Mouse (Mus musculus) thymus, postnatal 10 days (tissue): ENCODE data around the gene Tbx19.

Experiments
- DNase-seq, 2 experiments: peaks; one replicate each; pipeline ENCODE4 v3.0.0; 2021; ENCODE audit warnings: low spot score in 2 of 2

Tbx19 gene

DNA sequence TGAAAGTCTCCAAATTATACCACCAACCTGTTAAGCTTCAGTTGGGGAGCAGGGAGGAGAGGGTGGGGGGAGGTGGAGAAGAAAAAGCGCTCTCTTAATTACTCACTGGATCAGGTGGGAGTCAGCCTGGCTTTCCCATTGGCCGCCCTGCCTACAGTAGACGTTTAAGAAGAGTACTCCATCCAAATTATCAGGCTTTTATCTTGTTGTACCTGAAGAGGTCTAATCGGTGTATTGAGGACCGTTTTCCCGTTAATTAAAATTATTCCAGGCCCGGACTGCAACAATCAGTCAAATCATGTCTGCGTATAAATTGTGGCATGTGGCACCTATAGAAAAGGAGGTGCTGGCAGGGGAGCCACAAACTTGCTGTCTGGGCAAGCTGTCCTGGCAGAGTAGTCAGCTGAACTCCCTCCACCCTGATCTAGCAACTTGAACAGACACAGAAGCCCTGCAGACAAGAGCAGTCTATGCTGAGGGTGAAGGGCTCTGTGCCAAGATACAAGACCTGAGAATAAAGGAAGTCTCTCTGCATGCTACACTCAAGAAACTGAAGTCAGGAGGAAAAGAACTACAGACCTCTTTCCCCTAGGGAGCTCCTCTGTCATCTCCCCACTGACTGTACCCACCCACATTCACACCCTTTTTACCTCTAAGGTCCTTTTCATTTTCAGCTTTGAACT lies at the start of gene Tbx19:
Gene Tbx19 (minus strand): TSS at position 51 of the 683 bp plus-strand sequence.
- no peak for DNase-seq

DNA sequence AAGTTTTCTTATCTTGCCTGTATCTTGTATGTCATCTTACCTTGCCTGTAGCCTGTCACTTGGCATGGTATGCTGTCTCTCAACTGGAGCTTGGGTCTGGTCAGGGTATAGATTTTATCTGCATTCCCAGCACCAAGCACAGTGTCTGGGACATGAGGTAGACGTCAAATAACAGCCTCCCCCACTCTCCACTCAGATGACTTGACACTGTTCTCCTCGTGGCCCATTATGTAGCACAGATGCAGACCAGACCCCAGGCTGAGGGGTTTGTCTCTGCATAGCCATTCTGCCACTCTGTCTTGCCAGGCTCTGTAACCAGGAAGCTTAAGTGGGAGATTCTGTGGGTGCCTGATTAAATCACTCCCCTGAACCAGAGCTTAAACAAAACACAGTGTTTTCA lies 45.0 kb upstream of the Tbx19 start:
- no peak for DNase-seq

DNA sequence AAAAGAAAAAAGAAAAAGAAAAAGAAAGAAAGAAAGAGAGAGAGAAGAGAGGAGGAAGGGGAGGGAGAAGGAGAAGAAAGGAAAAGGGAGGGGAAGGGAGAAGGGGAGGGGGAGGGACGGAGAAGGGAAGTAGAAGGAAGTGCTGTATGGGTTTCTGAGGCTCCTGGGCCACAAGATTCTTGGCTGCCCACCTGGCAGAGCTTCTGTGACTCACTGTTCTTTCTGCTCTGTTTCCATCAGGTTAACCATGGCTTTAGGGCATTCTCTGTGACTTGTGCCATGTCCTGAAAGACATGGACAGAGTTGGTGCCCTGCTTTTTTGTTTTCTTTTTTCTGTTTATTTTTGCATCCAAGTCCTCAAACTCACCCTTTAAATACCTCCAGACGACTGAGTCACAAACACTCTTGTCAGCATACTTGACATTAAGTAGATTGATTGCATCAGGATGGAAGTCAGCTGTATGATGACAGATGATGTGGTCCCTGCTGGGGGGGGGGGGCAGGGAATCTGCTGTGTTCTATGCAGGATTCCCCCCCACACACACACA lies 43.0 kb upstream of the Tbx19 start:
- no peak for DNase-seq

DNA sequence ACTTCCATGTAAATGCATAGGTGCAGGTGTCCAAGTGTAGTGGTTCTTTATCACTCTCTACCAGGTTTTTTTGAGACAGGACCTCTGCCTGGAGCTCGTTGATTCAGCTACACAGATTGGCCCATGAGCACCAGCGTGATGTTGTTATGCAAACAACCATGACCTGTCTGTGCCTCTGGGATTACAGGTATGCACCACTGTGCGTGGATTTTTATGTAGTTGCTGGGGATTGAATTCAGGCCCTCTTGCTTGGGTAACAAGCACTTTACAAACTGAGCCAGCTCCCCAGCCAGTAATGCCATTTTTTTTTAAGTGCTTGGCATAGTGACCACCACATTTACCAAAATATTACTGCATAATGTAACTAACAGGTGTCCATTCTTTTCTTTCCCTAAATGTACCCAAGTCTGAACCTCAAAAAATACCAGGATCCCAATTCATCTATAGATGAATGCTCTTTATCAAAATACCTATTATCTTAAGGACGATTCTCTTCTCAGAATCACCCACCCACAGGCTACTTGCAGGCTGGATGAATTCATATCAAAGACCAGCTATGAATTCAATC lies 41.0 kb upstream of the Tbx19 start:
- no peak for DNase-seq

DNA sequence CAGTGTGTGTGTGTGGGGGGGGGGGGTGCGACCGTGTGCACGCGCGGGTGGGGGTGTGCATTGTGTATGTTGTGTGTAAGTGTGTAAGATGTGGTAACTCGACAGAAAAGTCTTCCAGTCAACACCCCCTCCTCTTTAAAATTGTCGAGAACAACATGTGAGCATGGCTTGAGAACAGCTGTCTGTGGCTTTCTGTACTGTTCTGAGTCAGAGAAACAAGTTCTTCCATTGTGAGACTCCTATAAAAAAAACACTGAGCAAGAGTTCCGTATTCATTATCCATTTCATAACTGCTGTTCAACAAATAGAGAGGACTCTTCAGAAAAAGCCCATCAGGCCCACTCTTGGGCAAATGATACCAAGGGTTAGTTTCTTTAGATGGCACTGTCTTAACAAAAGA lies 40.2 kb upstream of the Tbx19 start:
- DNase-seq = no peak

DNA sequence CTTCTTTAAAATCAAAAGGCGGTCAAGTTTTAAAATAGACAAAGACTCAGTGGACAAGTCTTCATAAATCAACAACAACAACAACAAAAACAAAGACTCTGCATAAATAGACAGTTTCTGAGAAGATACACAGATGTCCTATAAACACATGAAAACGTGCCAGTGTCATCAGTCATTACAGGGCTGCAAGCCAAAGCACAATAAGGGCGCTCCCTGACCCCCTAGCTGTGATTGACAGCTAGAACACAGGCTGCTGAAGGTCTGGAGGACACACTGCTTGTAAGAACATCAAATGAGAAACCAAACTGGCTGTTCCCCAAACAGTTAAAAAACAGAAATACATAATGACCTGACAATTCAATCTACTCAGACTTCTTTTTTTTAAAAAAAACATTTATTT lies 39.1 kb upstream of the Tbx19 start:
- no peak for DNase-seq

DNA sequence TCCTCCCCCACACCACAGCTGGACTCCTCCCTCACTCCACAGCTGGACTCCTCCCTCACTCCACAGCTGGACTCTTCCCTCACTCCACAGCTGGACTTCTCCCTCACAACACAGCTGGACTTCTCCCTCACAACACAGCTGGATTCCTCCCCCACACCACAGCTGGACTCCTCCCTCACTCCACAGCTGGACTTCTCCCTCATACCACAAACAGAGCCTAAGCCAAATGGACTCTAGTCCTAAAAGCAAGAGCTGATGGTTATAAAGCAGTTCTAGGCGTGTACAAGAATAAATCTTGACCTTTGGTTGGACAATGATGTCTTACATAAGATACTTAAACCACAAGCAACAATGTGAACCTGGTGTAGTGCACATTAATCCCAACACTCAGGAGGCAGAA lies 38.4 kb upstream of the Tbx19 start:
- DNase-seq = no peak

DNA sequence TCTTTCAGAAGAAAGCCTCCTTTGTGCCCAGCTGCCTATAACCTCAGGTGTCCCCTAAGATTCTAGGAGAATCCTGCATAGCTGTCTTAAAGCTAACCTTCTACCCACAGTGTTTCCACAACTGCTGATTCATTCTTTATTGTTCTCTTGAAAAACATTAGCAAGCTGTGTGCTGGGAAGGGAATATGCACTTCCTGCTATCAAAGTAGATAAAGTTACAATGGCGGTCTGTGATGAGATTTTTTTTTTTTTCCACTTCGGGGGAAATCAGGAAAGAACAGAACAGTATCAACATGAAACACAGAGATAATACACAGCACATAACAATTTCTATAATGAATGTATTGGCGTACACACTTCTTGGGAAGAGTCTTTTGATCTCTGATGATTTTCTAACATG lies 37.3 kb upstream of the Tbx19 start:
- no peak for DNase-seq

DNA sequence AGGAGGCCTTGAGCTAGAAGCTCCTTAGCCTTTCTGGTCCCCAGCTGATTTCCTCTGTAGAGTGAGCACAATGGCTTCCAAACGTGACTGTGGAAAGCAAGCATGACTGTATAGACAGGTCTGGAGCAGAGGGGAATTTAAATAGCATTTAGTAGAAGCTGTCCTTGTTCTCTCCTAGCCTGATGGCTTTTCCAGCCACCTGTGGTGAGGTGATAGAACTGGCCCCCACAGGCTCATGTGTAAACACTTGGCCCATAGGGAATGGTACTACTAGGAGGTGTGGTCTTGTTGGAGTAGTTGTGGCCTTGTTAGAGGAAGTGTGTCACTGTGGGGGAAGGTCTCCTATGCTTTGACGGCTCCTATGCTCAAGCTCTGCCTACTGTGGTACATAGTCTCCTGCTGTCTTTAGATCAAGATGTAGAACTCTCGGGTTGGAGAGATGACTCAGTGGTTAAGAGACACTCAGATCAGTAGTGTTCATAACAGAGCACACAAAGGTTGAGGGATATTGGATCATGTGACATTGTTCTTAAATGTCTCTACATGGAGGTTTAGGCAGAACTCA lies 34.9 kb upstream of the Tbx19 start:
- DNase-seq = no peak

DNA sequence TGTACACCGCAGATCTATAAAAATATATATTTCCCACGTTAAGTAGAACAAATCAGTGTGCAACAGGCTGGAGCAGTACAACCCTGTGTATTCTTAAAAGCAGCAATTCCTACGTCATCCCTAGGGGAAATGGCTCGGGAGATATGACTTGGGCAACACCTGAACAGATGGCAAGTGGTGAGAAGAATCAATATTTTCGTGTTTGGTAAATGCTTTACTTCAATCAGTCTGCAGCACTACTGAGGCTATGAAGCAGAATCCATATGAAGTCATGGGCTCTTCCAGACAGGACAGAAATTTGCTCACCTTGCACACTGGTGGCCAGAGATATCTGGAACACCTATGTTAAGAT lies 34.1 kb upstream of the Tbx19 start:
- no peak for DNase-seq

DNA sequence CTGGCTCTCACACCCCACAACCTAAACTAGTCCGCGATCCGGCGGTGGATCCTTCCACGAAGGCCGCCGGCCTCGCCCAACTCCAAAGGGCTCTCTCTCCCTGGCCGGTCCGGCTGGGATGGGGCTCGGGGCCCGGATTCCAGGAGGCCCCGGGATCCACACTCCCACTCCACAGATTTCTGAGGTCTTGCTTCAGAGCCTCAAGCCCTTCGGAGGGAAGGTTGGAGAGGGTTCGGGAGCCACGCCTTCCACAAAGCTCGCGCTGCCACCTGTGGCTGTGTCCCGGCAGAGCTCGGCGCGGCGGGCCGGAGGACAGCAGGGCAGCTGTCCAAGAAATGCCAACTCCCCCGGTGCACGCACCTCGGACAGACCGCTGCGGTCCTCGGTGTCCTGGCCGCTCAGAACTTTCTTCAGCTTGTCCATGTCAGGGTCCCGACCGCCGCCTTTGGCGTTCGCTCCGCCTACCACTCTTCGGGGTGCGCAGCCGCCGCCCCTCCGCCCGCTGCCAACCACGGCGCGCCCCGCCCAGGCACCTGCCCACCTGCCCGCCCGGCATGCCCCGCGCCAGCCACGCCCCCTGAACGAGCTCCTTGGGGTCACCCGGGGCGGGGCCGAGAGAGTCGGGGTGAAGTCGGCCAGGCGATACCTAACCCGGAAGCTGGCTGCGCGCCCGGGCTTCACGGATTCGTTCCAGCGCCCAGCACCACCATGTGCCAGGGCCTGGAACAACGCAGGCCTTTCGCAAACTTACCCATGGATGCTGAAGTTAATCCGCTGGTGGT lies 33.5 kb upstream of the Tbx19 start, which contains the start of gene Sft2d2:
Gene Sft2d2 (minus strand): TSS at position 559 of the 782 bp plus-strand sequence.
- DNase-seq = peak; percentile 96 to 97

DNA sequence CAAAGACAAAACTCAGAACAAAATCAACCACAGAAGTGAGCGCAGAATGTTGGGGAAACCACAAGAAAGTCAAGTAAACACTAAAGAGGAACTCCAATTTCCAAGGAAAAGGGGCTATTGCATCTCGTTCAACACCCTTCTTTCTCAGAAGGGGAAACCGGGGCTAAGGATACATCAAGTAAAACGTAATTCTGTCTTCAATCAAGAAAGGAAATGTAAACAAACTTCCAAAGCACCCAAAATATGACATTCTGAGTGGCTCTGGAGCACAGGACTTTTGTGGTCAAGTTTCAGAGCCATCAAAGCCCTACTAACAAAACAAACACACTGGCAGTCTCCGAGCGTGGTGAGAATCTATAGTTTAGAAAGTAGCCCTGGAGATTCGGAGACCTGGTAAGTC lies 32.9 kb upstream of the Tbx19 start:
- no peak for DNase-seq

DNA sequence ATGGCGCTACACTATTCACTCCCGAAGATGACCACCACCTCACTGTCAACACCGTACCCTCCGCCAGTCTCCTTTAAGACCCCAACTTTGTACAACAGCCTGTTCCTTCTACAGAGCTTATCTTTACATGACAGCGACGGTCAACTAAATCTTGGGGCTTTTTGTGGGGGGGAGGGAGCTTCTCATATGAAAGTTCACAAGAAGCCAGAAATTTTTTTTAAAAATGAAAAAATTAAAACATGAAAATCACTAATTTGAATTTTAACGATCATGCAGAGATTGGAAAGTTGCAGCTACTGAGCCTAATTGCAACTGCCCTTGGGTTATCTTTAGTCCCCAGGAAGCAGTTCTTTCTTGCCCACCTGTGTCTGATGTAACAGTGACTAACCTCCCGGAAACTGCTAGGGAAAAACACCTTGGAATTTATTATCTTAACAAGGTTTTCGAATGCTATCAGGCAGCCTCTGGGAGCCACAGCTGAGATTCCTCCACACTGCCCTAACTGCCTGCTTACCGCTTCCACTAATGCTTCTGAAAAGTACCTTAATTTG lies 32.2 kb upstream of the Tbx19 start:
- no peak for DNase-seq

DNA sequence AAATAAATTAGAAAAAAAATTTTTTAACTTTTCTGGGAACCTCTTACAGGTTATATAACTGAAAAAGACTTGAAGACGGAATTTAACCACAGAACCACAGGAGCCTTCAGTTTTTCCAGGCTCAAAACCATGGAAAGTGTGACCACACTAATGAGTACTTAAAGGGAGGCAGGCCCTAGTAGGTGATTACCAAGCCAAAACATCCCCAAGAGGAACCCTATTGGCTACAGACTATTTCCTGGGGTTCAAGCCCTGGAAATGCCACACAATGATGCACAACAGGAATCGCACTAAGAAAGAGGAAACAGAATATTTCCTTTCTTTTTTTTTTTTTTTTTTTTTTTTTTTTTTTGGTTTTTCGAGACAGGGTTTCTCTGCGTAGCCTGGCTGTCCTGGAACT lies 31.5 kb upstream of the Tbx19 start:
- DNase-seq = no peak

DNA sequence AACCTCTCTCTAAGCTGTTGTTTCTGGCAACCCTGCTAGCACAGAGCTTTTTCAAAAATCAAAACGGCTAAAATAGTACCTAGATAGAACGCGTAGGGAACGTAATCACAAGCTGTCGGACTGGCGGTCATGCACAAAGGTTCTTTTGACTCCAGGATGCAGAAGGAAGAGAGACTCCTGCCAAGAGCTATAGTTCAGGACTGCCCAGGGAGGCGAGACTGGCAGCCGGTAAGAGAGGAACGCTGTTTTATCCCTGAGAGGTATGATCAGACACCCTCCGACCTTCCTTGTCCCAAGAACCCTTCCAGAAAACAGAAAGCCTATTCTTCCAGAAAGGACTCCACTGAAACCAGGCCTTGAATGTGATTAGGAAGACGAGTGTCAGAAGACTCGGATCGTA lies 31.0 kb upstream of the Tbx19 start:
- no peak for DNase-seq

DNA sequence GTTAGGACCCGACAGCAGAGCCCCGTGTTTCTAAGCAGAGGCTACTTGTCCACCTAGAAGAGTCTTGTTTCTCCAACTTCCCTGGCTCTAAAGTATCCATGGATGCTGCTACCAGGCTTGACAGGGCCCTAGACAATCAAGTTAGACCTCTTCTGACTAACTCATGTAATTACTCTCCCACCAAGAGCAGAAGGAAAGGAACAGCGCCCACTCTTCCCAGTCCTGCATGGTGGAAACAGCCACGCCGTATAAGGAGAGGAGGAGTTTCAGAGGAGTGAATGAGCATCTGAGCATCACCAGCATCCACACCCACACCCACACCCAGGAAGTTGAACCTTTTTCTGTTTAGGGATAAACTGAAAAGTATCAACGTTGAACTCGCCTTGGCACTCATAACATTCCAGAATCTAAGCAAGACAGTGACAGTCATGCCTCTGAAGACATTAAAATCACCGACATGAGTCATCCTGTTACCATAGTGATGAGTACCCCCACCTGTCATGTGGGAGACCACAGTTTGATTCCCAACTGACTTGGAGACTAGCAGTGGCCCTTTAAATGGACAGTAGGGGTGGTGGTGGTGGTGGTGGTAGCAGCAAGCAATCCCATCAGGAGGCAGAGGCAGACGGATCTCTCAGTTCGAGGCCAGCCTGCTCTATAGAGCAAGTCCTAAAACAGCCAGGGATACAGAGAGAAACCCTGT lies 30.1 kb upstream of the Tbx19 start:
- no peak for DNase-seq

DNA sequence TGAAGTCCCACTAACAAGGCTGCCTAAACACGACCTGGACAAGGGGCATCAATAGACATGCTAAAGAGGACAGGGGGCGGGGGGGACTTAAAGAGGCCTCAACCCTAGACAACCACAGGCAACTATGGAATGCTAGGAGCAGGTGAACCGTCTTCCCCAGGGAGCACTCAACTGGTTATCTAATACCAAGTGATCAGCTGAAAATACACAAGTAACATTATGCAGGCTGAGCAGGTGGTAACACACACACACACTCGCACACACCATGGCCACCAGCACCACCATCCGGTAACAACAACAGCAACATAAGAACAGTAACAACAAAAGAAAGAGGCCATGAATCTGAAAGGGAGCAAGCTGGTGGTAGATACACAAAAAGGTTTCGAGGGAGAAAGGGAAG lies 29.5 kb upstream of the Tbx19 start:
- no peak for DNase-seq

DNA sequence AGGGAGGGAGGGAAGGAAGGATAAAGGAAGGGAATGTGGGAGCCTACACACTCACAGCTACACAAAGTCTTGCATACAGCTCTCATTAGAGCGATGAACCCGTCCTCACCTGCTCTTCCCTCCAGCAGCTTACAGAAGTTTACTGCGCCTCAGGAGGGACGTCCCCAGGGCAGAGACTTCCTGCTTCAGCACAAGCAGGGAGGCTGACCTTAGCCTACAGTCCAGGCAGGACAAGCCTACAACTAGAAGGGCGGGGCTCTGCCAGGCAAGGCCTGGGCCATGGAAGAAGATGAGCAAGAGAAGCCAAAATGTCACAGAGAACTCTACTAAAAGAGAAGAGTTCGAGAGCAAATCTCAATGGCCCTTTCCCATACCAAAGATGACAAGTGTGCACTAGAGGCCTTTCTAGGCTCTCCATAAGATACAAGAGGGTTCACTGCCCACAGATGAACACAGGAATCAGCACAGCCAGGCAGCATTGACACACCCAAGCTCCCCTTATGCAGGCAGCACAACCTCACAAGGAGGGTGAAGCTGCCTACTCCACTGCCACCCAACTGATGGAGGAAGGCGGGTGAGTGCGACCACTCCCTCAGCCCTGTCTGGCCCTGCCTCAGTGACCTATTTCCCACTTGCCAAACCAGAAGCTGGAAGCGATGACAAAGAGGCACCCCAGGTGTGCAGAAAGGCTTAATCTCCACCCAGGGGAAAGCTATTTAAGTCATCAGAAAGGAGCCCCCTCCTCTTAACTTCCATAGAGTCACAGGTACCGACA lies 28.4 kb upstream of the Tbx19 start:
- DNase-seq = peak in 1 of 2 experiments; percentile 33

DNA sequence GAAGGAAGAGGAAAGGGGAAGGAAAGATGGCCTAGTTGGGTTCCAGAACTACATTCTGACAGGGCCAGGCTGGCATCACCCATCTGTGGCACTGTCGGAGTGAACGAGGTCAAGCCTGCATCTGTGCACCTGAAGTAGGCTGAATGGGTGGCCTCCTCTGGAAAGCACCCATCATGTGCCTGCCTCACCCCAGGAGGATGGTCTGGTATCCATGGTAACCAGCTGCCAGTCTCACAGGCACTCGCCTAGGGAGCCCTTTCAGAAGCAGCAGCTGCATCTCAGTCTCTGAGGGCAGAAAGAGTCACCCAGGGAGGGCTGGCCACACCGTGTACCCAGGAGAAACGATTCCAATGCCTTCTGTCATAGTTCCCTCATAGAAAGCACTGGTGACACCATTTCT lies 26.8 kb upstream of the Tbx19 start:
- peak; percentile 48 for DNase-seq

DNA sequence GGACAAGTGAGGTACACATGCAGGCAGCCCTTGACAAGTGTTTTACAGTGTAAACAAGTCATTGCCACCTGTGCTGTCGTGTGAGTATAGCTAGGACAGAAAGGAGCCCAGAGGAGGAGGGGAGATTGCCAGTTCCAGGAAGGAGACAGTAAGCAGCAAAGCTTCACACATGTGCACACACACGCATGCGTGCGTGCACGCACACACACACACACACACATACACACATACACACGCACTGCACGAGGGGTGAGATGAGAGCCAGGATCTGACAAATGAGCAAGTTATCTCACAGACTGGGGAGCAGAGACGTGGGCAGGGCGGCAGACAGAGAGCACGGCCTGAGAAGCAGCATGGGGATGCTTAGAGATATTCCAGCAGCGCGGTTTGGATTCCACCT lies 25.9 kb upstream of the Tbx19 start:
- DNase-seq = no peak

DNA sequence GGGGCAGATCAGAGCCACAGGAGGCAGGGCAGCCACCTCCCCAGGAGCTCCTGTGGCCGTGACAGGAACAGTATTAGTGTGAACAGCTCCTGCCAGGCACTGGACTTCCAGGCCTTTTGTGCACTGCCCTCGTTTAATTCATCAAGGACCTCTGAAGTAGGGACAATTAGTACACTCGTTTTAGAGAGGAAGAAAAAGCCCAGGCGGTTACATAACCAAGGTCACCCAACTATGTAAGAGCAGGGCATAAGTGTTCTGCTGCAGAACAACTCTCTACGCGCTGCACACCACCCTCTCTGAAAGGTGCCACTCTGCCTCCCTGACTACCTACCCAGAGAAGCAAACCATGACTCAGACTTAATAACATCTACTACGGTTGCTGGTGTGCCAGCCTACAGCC lies 24.5 kb upstream of the Tbx19 start:
- DNase-seq = no peak
